11 mouse cellular contexts compared by ENCODE assay signal in the genomic region with DNA sequence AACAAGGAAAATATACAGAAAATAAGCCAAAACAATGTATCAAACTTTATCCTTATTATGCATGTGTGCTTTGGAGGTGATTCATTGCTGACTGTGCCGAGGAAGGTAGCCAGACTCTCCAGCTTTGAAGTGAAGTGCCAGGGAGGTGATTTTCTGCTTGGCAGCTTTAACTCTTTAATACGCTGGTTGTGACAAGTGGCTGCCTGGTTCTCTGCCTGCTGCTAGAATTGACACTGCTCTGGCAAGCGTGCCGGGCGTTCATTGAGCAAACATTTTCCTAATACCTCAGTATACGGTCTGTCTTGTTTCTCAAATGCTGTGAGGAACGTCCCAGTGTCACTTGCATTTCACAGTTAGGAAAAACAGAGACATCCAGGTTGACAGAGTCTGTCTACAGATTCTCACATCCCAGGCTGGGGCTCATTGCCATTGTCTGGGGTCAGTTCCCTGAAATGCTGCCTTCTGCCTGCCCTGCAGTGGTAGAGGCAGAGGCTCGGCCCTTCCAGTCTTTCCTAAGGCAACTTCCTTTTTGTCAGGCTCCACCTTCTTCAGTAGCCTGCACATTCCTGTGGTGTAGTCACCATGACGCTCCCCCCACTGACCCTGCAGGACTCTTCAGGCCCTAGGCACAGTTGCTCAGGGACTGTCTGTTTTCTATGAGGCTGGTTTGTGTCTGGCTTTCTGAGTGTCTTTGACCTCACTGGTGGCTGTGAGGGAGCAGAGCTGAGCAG.
DNase-seq lines count a peak whose midpoint lies in the region; ATAC-seq and TF ChIP-seq lines count a peak whose summit lies in the region.
"Had no signal": no experiment of that assay in that cellular context is flagged by ENCODE, and none has a peak within 500 bp of the region (broad histone marks: within the 10 kb centered on the region; RNA-seq: fewer than 3 reads in every experiment).

No protein-coding gene starts in this region.

- peak; percentile 70 for DNase-seq in layer of hippocampus, adult 9-11 months
- DNase-seq in layer of hippocampus, postnatal 14 days (ENCODE audit: low spot score in 2 of 2) = no peak
- DNase-seq in kidney, adult 18-20 months = peak; percentile 72
- DNase-seq in lung, postnatal 0 days (ENCODE audit: low spot score) = peak; percentile 75
- no peak for DNase-seq in adrenal gland, postnatal 36 days
- DNase-seq in ovary, postnatal 36 days (ENCODE audit: low spot score) = no peak
- DNase-seq in MN1 (ENCODE audit: low spot score) = no peak
- DNase-seq: gastrocnemius, postnatal 14 days had no signal

- H3K4me3 ChIP-seq in bone marrow macrophage, adult 2 months (ENCODE audit: insufficient read depth, low read length) = no peak overlapping the region
- H3K4me3 ChIP-seq in lung, postnatal 0 days (ENCODE audit: low read depth, low read length) = no peak overlapping the region
- H3K4me3 ChIP-seq: limb, embryonic 12.5 days had no signal

- H3K4me2 ChIP-seq in lung, postnatal 0 days (replicated peaks; ENCODE audit: low read depth, low read length) = no peak overlapping the region
- H3K4me2 ChIP-seq: limb, embryonic 12.5 days had no signal

- H3K4me1 ChIP-seq in bone marrow macrophage, adult 2 months (ENCODE audit: control insufficient read depth, insufficient read depth, low read length) = peaks cover 26% of the 10 kb centered on the region
- 0 out of 2 replicates have a peak, but pooled peaks cover 6% of the 10 kb centered on the region for H3K4me1 ChIP-seq in lung, postnatal 0 days (ENCODE audit: insufficient read depth, low read depth, low read length)
- H3K4me1 ChIP-seq: limb, embryonic 12.5 days had no signal

- ATAC-seq in lung, postnatal 0 days = peak; percentile 68
- ATAC-seq: hindbrain, embryonic 16.5 days had no signal

- no peaks in the 10 kb centered on the region for H3K9me3 ChIP-seq in lung, postnatal 0 days (ENCODE audit: low read length)

- TF ChIP-seq CTCF in bone marrow macrophage, adult 2 months (IDR thresholded peaks at IDR 0.05; ENCODE audit: low read depth, low read length) = no peak
- TF ChIP-seq CTCF in lung, postnatal 0 days (IDR thresholded peaks at IDR 0.05) = no peak

- TF ChIP-seq EP300 in lung, postnatal 0 days (IDR thresholded peaks at IDR 0.05) = no peak

- no peaks in the 10 kb centered on the region for H3K27me3 ChIP-seq in lung, postnatal 0 days (replicated peaks; ENCODE audit: insufficient read depth, low read length)
- H3K27me3 ChIP-seq: limb, embryonic 12.5 days had no signal

- no peak for TF ChIP-seq POLR2A in bone marrow macrophage, adult 2 months (IDR thresholded peaks at IDR 0.05; ENCODE audit: borderline replicate concordance, low read depth, low read length)

- no peaks in the 10 kb centered on the region for H3K36me3 ChIP-seq in lung, postnatal 0 days (ENCODE audit: insufficient read depth, low read length)
- H3K36me3 ChIP-seq: limb, embryonic 12.5 days had no signal

- H3K27ac ChIP-seq in bone marrow macrophage, adult 2 months (ENCODE audit: insufficient read depth, low read depth, low read length) = peak overlapping the region; percentile 45
- H3K27ac ChIP-seq in lung, postnatal 0 days (ENCODE audit: low read length) = peak overlapping the region; percentile 51
- H3K27ac ChIP-seq: limb, embryonic 12.5 days had no signal

- no peak overlapping the region for H3K9ac ChIP-seq in lung, postnatal 0 days (replicated peaks; ENCODE audit: low read depth)
- H3K9ac ChIP-seq: limb, embryonic 12.5 days had no signal

- WGBS in lung, postnatal 0 days = 37% methylated on average over 9 of the region's 9 CpGs

Comparison
In these comparisons a context has a peak if more than half of its experiments do, and no peak if none do; other contexts are left out.
1. DNase-seq: peak in layer of hippocampus, adult 9-11 months (single experiment), kidney, adult 18-20 months (single experiment) and lung, postnatal 0 days (single experiment); none in layer of hippocampus, postnatal 14 days (0 of 2), adrenal gland, postnatal 36 days (0 of 2), ovary, postnatal 36 days (single experiment) and MN1 (single experiment).